Mouse (Mus musculus) T-helper 17 cell (primary cell): Measurements from ENCODE around the gene Cldn10.
"Not testable (repeated sequence)": the region's sequence is repeated elsewhere in the genome, so short reads cannot be mapped to it uniquely, and the experiment has no call there.

ENCODE experiments used
- in situ Hi-C, 2 experiments: fragments of 300-600 bp; cut with MboI, MseI; formaldehyde crosslinking; loops; 1 replicate in 1 of 2; 2 replicates in 1 of 2; pipeline ENCODE4 v1.15.1; 2025; ENCODE audit warnings: high pct_unique_total_duplicates in 2 of 2

Gene Cldn10

GRCm38 (mm10) chr14:118787621-118788020 is at the start of gene Cldn10:
TSS of gene Cldn10 (plus strand) at chr14:118787908.
- in situ Hi-C loops, result no loop called here

GRCm38 (mm10) chr14:118741780-118742179 is 45.9 kb upstream of the Cldn10 start:
- in situ Hi-C loops, result no loop called here

- in situ Hi-C loops, result no loop called here
Observed at GRCm38 (mm10) chr14:118742862-118743261, 44.8 kb upstream of the Cldn10 start.

- in situ Hi-C loops, result no loop called here
Observed at GRCm38 (mm10) chr14:118749068-118749467, 38.6 kb upstream of the Cldn10 start.

DNA sequence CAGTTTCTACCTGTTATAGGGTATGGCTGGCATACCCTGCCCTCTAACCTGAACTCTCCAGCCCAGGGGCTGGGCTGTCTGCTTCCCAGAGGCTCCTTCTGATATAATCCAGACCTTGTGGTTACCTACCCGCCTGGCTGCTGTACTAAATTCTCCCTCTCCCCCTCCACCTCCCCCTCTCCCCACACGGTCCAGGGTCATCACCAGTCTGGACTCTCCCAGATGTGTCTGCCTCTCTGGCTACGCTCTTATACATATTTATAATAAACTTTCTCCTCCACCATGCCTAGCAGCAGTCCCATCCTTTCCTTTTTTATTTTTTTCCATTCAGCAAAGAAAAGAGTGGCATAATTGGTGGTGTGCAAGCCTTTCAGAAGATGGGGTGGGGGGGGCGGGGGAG is 38.0 kb upstream of the Cldn10 start:
- in situ Hi-C loops, result no loop called here

DNA sequence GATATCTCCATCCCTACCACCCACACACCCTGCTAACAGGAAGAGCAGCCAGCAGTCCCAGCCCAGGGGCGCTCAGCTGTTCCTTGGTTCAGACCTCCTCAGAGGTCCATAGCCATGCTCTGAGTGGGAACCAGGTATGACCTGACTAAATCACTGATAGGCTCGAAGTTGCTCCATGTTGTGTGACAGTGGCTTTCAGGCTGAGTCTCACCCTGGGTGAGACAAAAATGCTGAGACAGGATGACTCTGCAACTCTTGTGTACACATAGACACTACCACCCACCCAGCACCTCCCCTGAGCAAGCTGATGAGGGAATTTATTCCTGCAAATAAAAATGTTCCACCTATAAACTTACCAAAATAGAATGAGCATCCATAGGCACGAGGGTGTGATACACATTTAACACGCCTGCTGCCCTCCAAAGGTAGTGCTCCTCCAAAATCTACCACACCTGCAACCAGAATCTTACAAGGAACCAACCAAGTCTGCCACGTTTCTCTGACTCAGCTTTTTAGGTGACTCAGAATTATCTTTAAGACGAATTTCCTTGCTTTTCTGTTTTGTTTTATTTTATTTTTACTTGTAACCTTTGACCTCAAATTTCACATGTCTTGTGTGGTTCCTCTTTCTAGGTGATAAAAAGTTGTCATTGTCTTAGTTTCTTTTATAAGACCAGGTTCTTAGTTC is 37.1 kb upstream of the Cldn10 start:
- in situ Hi-C loops, result no loop called here

GRCm38 (mm10) chr14:118751193-118751753 is 36.4 kb upstream of the Cldn10 start:
- in situ Hi-C loops, result no loop called here

DNA sequence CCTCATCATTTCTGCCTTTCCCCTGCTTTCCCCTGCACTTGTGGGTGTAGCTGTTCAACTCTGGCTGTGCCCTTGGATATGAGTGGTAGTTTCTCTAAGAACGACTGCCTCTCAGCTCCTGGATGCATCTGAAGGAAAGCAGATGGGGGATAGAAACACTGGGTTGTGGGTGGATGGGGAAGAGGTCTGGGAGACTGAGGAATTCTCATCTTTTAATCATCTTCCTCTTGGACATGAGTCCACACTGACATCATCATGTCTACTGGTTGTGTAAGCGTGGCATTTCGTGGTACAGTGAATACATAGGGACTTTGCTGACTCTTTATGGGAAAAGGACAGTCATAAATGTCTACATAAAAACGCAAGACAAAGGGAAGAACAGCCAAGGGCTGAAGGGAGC is 31.7 kb upstream of the Cldn10 start:
- in situ Hi-C loops, result no loop called here

DNA sequence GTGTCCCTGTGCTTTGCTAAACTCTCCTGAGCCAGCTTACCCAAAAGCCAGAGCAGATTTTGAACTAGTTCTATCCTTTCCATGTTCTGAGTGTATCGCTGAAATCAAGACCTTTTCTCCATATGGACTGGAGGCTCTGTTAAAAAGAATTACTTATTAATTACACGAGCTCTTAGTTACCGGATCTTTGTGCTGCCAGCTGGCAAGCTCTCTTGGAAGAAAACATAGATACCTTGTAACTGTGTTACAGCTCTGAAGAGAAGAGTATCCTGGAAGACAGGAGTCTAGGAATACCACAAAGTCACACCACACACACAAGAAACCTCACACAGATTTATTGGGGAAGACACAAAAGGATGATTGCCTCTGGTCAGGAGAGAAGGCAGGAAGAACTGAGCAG is 31.1 kb upstream of the Cldn10 start:
- in situ Hi-C loops, result no loop called here

DNA sequence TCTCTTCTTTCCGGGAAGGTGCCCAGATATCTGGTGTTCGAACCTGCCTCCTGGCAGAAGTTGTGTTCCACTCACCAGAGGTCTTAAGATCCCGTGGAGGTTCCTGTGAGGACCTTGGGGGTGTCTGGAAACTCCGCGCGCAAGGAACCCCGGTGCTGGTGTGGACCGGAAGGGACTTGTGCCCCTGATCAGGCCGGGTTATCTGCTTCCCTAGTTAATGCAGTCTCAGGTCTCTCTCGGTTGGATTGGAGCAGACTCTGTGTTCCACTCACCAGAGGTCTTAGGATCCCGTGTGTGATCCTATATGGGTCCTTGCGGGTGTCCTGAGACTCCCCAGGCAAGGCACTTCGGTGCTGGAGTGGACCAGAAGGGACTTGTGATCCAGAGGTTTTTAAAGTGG is 24.3 kb upstream of the Cldn10 start:
- in situ Hi-C loops, result not testable (repeated sequence)

DNA sequence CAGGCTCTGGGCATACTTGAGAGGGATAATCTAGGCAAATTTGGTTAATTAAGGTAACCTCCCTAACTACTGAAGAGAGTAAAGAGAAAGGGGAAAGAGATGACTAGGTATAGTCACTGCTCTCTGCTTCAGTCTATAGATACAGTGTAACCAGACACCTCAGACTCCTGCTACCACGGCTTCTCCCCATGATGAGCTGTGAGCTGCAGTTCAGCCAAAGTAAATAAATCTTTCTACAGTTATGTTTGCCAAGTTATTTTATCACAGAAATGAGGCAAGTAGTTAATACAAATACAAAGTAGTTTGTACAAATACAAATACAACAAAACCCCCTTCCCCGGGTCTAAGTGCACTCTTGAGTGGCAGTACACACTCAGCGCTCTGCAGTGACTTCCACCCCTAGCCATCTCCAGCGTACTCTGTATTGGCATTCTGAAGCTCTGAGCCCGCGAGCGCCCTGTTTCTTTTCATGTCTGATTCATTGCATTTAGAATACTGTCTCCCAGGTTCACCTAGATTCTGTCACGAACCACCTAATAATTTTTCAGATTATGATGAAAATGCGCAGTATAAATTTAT is 23.7 kb upstream of the Cldn10 start:
- in situ Hi-C loops, result no loop called here

DNA sequence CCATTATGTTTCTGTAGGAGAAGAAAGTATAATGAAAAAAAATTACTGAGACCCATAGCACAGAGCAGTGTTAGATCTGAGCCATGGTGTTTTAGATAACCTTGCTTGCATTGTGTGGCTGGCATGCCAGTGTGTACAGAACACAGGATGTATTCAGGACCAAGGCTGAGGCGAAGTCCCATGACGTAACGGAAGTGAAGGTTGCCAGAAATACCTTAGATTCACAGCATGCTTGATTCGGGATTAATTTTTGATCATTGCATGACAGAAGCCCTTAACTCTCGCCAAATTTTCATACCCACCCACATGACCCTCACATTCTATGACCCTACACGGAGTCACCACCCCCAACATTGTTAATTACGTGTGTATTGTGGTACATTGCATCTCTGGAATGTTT is 22.4 kb upstream of the Cldn10 start:
- in situ Hi-C loops, result loop anchor here (5.0 kb wide), 2 partner anchors 148 to 153 kb away; no protein-coding TSS in a partner anchor

DNA sequence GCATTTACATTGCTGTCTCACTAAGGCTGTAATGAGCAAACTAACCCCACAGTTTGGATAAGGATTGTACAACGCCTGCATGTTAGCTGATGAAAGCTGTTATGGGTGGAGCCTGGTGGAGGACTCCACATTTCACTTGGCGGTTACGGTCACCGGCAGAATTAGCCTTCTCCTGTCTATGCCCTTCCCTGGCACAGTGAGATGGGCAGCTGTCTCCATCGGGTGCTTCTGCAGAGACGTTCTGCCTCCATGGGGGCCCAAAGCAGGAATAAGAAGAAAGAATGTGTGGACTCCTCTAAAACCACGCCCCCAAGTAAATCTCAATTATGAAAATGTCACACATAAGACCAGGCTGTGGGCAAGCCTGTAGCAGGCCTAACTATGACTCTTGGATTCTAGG is 21.8 kb upstream of the Cldn10 start:
- in situ Hi-C loops, result loop anchor here (5.0 kb wide), 2 partner anchors 149 to 154 kb away; no protein-coding TSS in a partner anchor

DNA sequence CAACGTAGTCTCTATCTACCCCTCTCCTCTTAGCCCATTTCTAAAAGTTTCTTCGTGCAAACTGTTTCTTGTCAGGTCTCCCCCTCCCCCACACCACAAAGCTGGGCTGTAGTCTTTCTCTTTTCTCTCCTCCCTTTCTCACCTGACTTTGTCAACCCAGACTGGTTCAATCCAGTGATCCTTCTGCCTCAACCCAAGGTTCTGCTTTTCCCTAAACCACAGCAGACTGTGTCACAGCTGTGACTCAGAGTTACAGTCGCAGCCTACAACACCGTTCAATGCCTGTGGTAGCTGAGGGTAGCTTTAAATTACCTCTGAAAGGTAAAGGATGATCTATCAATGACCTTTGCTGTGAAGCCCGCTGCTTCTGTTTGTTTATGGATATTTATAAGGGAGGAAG is 21.3 kb upstream of the Cldn10 start:
- in situ Hi-C loops, result loop anchor here (5.0 kb wide), 2 partner anchors 149 to 154 kb away; no protein-coding TSS in a partner anchor

- in situ Hi-C loops, result loop anchor here (5.0 kb wide), 2 partner anchors 151 to 156 kb away; no protein-coding TSS in a partner anchor
Observed at GRCm38 (mm10) chr14:118767673-118768353, 19.9 kb upstream of the Cldn10 start.

GRCm38 (mm10) chr14:118768354-118768713 is 19.4 kb upstream of the Cldn10 start:
- in situ Hi-C loops, result loop anchor here (5.0 kb wide), 2 partner anchors 151 to 156 kb away; no protein-coding TSS in a partner anchor

DNA sequence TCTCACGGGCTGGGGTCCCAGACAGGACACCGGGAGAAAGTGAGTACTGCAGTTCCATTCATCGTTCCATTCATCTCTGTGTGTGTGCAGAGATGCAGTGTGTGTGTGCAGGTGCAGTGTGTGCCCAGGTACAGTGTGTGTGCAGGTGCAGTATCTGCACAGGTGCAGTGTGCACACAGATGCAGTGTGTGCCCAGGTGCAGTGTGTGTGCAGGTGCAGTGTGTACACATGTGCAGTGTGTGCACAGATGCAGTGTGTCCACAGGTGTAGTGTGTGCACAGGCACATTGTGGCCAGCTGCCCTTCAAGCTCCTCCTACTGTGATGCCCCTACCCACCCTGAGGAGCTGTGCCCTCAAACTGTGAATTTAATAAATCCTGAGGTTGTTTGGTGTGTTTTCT is 14.0 kb upstream of the Cldn10 start:
- in situ Hi-C loops, result no loop called here

- in situ Hi-C loops, result no loop called here
Observed at GRCm38 (mm10) chr14:118774507-118775428, 12.9 kb upstream of the Cldn10 start.

GRCm38 (mm10) chr14:118775554-118775953 is 12.2 kb upstream of the Cldn10 start:
- in situ Hi-C loops, result no loop called here

DNA sequence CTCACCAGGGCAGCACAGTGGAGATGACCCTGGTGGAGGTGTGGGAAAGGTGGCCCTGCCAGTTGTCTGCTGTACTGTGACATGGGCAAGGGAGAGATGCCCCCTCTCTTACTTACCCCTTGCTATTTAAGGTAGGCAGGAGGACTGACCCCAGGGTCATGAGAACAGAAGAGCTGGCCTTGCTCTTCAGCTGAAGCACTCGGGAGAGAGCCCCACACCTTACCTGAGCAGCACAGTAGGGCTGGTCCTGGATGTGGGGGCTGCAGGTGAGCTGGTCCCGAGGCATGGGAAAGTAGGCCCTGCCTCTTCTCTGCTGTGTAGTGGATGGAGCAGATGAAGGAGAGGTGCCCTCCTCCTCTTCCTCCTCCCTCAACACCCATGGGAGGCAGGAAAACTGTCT is 11.3 kb upstream of the Cldn10 start:
- in situ Hi-C loops, result no loop called here

DNA sequence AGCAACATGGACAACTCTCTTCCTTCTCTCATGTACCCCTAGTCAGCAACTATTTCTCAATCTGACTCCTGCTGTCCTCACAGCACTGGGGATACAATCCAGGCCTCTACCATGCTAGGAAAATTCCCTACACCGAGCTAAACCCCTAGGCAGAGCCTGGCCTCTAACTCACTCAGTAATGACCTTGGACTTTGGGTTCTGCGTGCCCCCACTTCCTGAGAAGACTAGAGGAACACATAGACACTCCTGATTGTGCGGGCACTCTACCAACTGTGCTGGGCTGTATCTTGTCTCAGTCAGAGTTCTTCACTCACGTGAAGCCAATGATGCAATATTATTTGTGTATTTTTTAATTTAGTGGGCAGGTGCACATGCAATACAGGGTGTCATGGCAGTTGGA is 10.2 kb upstream of the Cldn10 start:
- in situ Hi-C loops, result no loop called here
